Mouse (Mus musculus): ENCODE results near the gene Mlh3.

Gene Mlh3

GRCm38 (mm10) chr12:85227876-85228599, 42.4 kb downstream of the Mlh3 start:
- DNase-seq (ENCODE audit: low spot score) = no peak

- DNase-seq (ENCODE audit: low spot score) = no peak
Measured at GRCm38 (mm10) chr12:85227227-85227626, 43.2 kb downstream of the Mlh3 start.

- DNase-seq (ENCODE audit: low spot score) = no peak
Measured at GRCm38 (mm10) chr12:85219905-85220290, 50.5 kb downstream of the Mlh3 start.

- peak; percentile 98 for DNase-seq (ENCODE audit: low spot score)
Measured at GRCm38 (mm10) chr12:85219236-85219904, 51.0 kb downstream of the Mlh3 start, which contains the start of gene Eif2b2. Gene Eif2b2, plus strand, starts transcription at chr12:85219481.

GRCm38 (mm10) chr12:85217733-85218310, 52.6 kb downstream of the Mlh3 start:
- DNase-seq (ENCODE audit: low spot score) = no peak

DNA sequence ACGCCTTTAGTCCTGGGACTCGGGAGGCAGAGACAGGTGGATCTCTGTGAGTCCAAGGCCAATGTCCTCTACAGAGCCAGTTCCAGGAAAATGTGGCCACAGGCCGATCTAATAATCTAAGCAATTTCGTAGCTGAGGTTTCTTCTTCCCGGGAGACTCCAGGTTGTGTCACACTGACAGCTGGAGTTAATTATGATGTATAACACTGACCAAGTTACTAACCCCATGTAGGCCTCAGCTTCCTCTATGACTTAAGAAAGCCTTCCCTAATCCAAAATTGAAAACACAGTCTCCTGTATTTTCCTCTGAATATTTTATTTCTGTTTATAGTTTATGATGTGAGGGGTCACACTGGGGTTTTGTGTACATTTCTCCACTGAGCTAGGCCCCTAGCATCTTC, 55.4 kb downstream of the Mlh3 start:
- DNase-seq (ENCODE audit: low spot score) = no peak

- DNase-seq (ENCODE audit: low spot score) = no peak
Measured at GRCm38 (mm10) chr12:85208687-85209199, 61.7 kb downstream of the Mlh3 start.

DNA sequence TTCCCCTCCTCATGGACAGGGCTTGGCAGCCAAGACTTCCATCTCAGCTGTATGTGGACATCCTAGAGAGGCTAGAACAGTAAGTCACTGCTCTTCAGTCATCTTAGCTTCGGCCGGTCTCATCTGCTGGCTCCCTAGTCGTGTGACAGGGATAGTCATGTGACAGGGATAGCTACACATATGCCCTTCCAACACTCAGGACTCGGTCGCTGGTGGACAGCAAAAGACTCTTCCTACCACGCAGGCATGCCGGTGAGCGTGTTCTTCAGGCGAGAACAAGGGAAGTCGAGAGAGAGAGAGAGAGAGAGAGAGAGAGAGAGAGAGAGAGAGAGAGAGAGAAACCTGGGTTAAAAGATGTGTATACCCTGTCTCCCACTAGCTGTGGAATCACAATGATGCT, 65.0 kb downstream of the Mlh3 start:
- DNase-seq (ENCODE audit: low spot score) = no peak

GRCm38 (mm10) chr12:85204105-85204504, 66.3 kb downstream of the Mlh3 start:
- DNase-seq (ENCODE audit: low spot score) = no peak

GRCm38 (mm10) chr12:85203699-85204098, 66.7 kb downstream of the Mlh3 start:
- DNase-seq (ENCODE audit: low spot score) = no peak

GRCm38 (mm10) chr12:85202191-85202590, 68.2 kb downstream of the Mlh3 start:
- no peak for DNase-seq (ENCODE audit: low spot score)

DNA sequence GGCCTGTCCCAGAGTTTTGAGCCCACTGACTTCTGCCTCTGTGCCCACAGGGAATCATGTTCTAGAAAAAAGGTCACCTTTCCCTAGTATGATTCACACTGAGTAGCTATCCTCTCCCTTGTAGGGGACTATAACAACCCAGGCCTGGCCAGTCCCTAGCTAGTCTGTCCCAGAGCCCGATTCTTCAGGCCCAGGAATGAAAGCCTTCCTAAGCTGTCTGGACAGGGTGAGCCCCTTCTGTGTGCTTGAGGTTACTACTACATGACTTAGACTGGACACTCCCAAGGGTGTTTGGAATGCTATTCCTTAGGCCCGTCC, 68.6 kb downstream of the Mlh3 start:
- DNase-seq (ENCODE audit: low spot score) = no peak

- no peak for DNase-seq (ENCODE audit: low spot score)
Measured at GRCm38 (mm10) chr12:85200929-85201829, 69.2 kb downstream of the Mlh3 start.

- no peak for DNase-seq (ENCODE audit: low spot score)
Measured at GRCm38 (mm10) chr12:85199954-85200353, 70.4 kb downstream of the Mlh3 start.

GRCm38 (mm10) chr12:85197936-85198335, 72.5 kb downstream of the Mlh3 start:
- no peak for DNase-seq (ENCODE audit: low spot score)

GRCm38 (mm10) chr12:85197371-85197770, 73.0 kb downstream of the Mlh3 start:
- DNase-seq (ENCODE audit: low spot score) = no peak

DNA sequence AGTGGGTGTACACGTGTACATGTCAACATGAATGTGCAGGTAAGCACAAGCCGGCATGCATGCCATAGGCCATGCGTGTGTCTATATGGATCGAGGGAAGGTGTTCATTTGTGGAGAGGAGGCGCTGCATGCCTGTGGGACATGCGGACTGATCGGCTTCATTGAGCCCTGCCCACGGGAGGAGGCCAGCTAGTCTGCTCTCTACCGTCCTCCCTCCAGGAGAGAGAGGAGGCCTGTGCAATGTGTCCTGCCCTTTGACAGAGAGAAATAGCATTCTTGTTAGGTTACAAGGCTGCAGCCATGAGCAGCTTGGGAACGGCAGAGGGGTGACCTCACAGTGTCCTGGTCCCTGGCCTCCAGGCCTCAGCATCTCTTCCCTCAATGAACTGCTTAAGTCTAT, 74.2 kb downstream of the Mlh3 start:
- DNase-seq (ENCODE audit: low spot score) = no peak

DNA sequence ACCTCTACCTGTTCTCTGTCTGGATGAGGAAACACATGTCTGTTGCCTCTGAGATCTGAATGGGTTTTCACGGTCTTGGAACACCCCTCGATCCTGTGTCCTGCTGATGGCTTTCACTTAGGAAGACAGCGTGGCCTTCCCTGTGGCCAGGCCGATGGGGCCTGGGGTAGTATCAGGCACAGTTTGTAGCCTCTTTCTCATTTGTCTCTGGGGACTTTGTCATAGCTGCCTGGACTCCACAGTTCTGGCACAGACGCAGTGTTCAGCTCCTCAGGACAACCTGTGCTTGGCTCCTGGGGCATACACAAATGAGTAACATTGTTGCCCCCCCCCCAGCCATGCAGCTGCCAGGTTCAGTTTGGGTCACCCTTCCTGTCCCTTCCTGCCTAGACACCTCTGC, 75.3 kb downstream of the Mlh3 start:
- no peak for DNase-seq (ENCODE audit: low spot score)

DNA sequence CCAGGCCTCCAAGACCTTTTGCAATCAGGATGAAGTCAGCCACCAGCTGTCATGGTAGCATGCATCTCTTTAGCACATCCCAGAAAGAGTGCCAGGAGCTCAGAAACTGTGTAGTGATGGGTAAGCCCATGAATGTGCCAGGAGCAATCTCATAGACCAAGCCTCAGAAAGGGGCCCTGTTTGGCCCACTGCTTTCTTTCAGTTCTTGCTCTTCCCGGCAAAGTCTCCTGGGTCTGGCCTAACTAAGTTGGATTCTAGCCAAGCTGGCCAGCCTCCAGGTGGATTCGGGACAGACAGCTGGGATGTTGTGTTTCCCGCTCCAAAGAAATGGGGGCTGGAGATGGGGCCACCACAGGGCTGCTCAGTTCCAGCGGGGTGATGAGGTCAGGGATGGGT, 75.8 kb downstream of the Mlh3 start:
- peak; percentile 79 for DNase-seq (ENCODE audit: low spot score)

DNA sequence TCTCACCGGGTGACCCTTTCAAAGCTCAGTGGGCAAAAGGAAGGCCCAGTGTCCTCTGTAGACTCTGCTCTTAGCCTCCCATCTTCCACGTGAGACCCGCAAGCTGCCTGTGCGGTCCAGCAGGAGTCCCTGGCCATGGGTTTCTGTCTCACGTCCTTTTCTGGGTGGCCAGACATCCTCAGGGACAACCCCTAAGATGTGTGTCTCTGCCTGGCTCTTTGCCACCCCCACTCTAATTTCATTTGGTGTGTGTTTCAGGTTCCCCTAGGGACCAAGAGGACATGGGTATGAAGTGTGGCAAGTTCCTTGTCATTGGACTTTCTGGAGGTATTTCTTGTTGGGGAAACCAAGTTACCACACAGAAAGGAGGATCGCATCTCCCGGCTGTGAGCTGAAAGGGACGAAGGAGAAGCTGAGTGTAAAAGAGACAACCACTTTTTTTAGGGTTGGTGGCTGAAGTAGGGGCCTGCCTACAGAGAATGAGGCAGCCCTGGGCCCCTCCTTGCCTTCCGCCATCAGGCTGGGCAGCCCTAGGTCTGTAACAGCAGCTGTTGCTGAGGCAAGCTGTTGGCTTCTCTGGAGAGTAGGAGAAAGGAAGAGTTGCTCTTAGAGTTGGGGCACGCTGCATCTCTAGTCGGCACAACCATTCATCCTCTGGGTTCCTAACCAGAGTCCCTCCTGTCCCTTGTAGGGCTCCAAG, 76.3 kb downstream of the Mlh3 start:
- DNase-seq (ENCODE audit: low spot score) = no peak

- no peak for DNase-seq (ENCODE audit: low spot score)
Measured at GRCm38 (mm10) chr12:85193146-85193545, 77.3 kb downstream of the Mlh3 start.
